Mouse (Mus musculus): ENCODE results near the gene Gm10053. TPM values are rescaled to one million over a fixed set of nuclear protein-coding genes. Genes with fewer than 3 reads are reported as not detected.

The Gm10053 gene
- total and polyA plus RNA-seq, 3 experiments: 154 to 315 (median 230) TPM

GRCm38 (mm10) chr19:24897896-24898736 is 22.6 kb downstream of the Gm10053 start:
- no peak for DNase-seq (ENCODE audit: extremely low read depth)
- Histone ChIP-seq H3K79me2 (replicated peaks; ENCODE audit: control insufficient read depth, extremely low read depth, insufficient read depth, poor library complexity, severe bottlenecking) (no peaks in the 10 kb centered on the region), H3K27ac (ENCODE audit: insufficient read depth, low read depth) (no peak overlapping the region), H3K27me3 (replicated peaks) (no peaks in the 10 kb centered on the region), H3K4me3 (replicated peaks in 1 of 3; ENCODE audit: low read depth in 2 of 3, low read length in 2 of 3, poor library complexity in 1 of 3) (no peak overlapping the region), H3K4me2 (ENCODE audit: insufficient read depth, low read depth, poor library complexity, severe bottlenecking) (no peak overlapping the region), H3K9ac (ENCODE audit: insufficient read depth, low read depth) (no peak overlapping the region), H3K36me3 (replicated peaks in 1 of 2; ENCODE audit: control insufficient read depth in 1 of 2, insufficient read depth in 1 of 2, low read length in 1 of 2) (no peaks in the 10 kb centered on the region), H3K9me3 (replicated peaks; ENCODE audit: low read length) (peaks cover 15% of the 10 kb centered on the region), H3K4me1 (ENCODE audit: control insufficient read depth in 1 of 2, insufficient read depth in 2 of 2) (peaks cover 0 to 7% of the 10 kb centered on the region in 2 experiments; a peak in 2 of 4 replicates)
- no peak for TF ChIP-seq SIN3A (IDR thresholded peaks at IDR 0.05; ENCODE audit: low read length)
- no peak for TF ChIP-seq NRF1 (IDR thresholded peaks at IDR 0.05; ENCODE audit: low read depth, low read length)
- TF ChIP-seq GABPA (IDR thresholded peaks at IDR 0.05; ENCODE audit: insufficient replicate concordance, low read depth, low read length): no peak
- TF ChIP-seq HCFC1 (IDR thresholded peaks at IDR 0.05; ENCODE audit: low read depth, low read length): no peak
- TF ChIP-seq CHD2 (IDR thresholded peaks at IDR 0.05; ENCODE audit: low read length): no peak
- no peak for TF ChIP-seq NELFE (IDR thresholded peaks at IDR 0.05; ENCODE audit: low read depth, low read length)
- no peak for TF ChIP-seq RCOR1 (conservative IDR thresholded peaks at IDR 0.05; ENCODE audit: low read depth, low read length)
- no peak for TF ChIP-seq POLR2AphosphoS2 (IDR thresholded peaks at IDR 0.05; ENCODE audit: low read depth, low read length)
- TF ChIP-seq RAD21 (IDR thresholded peaks at IDR 0.05; ENCODE audit: low read depth, low read length): no peak
- TF ChIP-seq MAX (IDR thresholded peaks at IDR 0.05; ENCODE audit: low read length): no peak
- TF ChIP-seq USF2 (conservative IDR thresholded peaks at IDR 0.05; ENCODE audit: low read depth, low read length): no peak
- no peak for TF ChIP-seq IRF4 (IDR thresholded peaks at IDR 0.05; ENCODE audit: low read depth, low read length)
- TF ChIP-seq MAZ (IDR thresholded peaks at IDR 0.05; ENCODE audit: low read depth, low read length): no peak
- in situ Hi-C loops (cut with MboI; ENCODE audit: low pct_ligation_motif_present, low pct_unique_long_range_greater_than_20kb, low sequenced_read_pairs): no loop called here
- dilution Hi-C loops (cut with MboI; ENCODE audit: extremely low pct_ligation_motif_present, extremely low pct_unique_long_range_greater_than_20kb, low sequenced_read_pairs): no loop called here

GRCm38 (mm10) chr19:24898737-24899577 is 23.5 kb downstream of the Gm10053 start:
- TF ChIP-seq CHD2 (IDR thresholded peaks at IDR 0.05; ENCODE audit: low read length) (no peak), GABPA (IDR thresholded peaks at IDR 0.05; ENCODE audit: insufficient replicate concordance, low read depth, low read length) (no peak), EP300 (IDR thresholded peaks at IDR 0.05; ENCODE audit: low read length) (no peak), SMC3 (IDR thresholded peaks at IDR 0.05; ENCODE audit: low read depth, low read length) (no peak), JUND (conservative IDR thresholded peaks at IDR 0.05; ENCODE audit: low read depth, low read length) (no peak), ZKSCAN1 (IDR thresholded peaks at IDR 0.05; ENCODE audit: borderline replicate concordance, low read depth, low read length) (no peak), IRF4 (IDR thresholded peaks at IDR 0.05; ENCODE audit: low read depth, low read length) (no peak), KAT2A (IDR thresholded peaks at IDR 0.05; ENCODE audit: insufficient replicate concordance, low read length) (no peak), CTCF (conservative IDR thresholded peaks at IDR 0.05 in 1 of 2, IDR thresholded peaks at IDR 0.05 in 1 of 2; ENCODE audit: low read depth in 2 of 2, low read length in 2 of 2) (no peak), ETS1 (conservative IDR thresholded peaks at IDR 0.05; ENCODE audit: low read depth, low read length) (no peak), POLR2AphosphoS2 (IDR thresholded peaks at IDR 0.05; ENCODE audit: low read depth, low read length) (no peak), MXI1 (IDR thresholded peaks at IDR 0.05; ENCODE audit: low read depth, low read length) (no peak), ZMIZ1 (IDR thresholded peaks at IDR 0.05; ENCODE audit: low read depth, low read length) (no peak), ZNF384 (IDR thresholded peaks at IDR 0.05; ENCODE audit: low read depth, low read length) (no peak), USF2 (conservative IDR thresholded peaks at IDR 0.05; ENCODE audit: low read depth, low read length) (no peak), NRF1 (IDR thresholded peaks at IDR 0.05; ENCODE audit: low read depth, low read length) (no peak), TBP (conservative IDR thresholded peaks at IDR 0.05; ENCODE audit: low read depth, low read length) (no peak), TCF12 (IDR thresholded peaks at IDR 0.05; ENCODE audit: low read depth, low read length) (no peak), SIN3A (IDR thresholded peaks at IDR 0.05; ENCODE audit: low read length) (no peak)
- Histone ChIP-seq H3K4me3 (replicated peaks in 1 of 3; ENCODE audit: low read depth in 2 of 3, low read length in 2 of 3, poor library complexity in 1 of 3) (no peak overlapping the region), H3K27ac (ENCODE audit: insufficient read depth, low read depth) (no peak overlapping the region), H3K27me3 (replicated peaks) (no peaks in the 10 kb centered on the region), H3K9ac (ENCODE audit: insufficient read depth, low read depth) (no peak overlapping the region), H3K79me2 (replicated peaks; ENCODE audit: control insufficient read depth, extremely low read depth, insufficient read depth, poor library complexity, severe bottlenecking) (no peaks in the 10 kb centered on the region), H3K9me3 (replicated peaks; ENCODE audit: low read length) (peaks cover 15% of the 10 kb centered on the region), H3K36me3 (replicated peaks in 1 of 2; ENCODE audit: control insufficient read depth in 1 of 2, insufficient read depth in 1 of 2, low read length in 1 of 2) (no peaks in the 10 kb centered on the region), H3K4me1 (ENCODE audit: control insufficient read depth in 1 of 2, insufficient read depth in 2 of 2) (no peaks in the 10 kb centered on the region), H3K4me2 (ENCODE audit: insufficient read depth, low read depth, poor library complexity, severe bottlenecking) (no peak overlapping the region)
- in situ Hi-C loops (cut with MboI; ENCODE audit: low pct_ligation_motif_present, low pct_unique_long_range_greater_than_20kb, low sequenced_read_pairs): no loop called here
- DNase-seq (ENCODE audit: extremely low read depth): no peak
- dilution Hi-C loops (cut with MboI; ENCODE audit: extremely low pct_ligation_motif_present, extremely low pct_unique_long_range_greater_than_20kb, low sequenced_read_pairs): no loop called here
